Mouse (Mus musculus) MN1 (cell line): ENCODE measurements around the gene Pygm.

Source experiments
- DNase-seq: peaks from one replicate; pipeline ENCODE4 v3.0.0-alpha.2; 2016; ENCODE audit warnings: low spot score

Pygm gene

DNA sequence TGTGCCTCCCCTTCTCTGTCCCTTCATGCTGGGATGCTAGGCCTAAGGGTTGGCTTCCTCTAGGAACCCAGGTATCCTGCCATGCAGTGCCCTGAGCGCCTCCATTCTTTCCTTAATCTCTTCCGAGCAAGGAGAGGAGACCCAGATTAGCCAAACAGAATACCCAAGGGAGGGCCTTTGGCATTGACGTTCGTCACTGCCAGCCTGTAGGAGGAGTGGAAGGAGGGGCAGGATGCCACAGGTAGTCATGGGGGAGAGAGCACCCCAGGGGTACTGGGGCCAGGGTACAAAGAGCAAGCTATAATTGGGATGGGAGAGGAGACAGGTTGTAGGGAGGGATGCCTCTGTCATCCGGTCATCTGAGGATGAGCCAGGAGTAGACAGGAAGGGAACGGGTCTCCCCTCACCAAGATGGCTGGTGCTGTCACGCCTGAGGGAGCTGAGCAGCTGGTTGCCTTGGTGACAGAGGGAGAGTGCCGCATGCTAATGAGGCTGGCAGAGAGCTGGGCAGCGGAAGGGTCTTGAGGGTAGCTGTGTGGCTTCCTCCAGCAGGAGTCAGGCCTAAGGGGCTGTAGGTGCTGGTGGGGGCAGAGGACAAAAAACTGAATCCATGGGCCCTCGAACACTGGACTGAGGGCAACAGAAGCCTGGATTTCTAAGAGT lies 61.7 kb downstream of the Pygm start:
- peak; percentile 69 for DNase-seq

DNA sequence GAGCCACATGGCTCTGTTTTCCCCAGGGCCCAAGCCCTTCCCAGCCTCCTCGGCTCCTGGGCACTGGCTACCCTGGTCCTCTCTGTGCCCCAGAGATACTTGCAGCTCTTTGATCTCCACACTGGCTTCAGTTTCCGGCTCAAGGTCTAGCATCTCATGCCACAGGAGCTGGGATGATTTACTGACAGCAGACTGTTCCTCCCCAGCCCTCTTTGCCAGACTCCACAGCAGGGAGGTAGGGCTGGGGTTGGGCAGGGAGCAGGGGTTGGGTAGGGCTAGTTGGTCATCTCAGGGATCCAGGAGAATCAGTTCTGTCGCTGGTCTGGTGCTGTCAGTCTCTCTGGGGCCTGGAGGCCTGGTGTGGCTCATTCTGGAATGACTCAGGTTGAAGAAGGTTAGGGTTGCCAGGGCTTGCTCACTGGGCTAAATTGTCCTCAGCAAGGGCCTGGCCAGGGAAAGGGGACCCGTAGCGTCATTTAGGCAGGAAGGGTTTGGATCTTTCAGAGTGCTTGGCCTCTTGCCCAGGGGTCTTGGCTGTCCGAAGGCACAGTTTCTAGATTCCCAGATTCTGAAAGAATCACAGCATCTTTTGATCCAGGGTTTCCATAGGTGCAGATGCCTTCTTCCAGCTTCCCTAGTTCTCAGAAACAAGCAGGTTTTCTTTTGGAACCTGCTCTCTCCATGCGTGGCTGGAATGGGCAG lies 62.7 kb downstream of the Pygm start:
- DNase-seq: peak; percentile 74
